Mouse (Mus musculus): ENCODE measurements at regions not wholly inside any gene's neighbourhood (a gene's known extent, or its start where the extent isn't known, plus 50 kb on each side); places are given as distances from the start of the nearest gene placed in this dataset.

- peaks cover 6% of the 10 kb centered on the region; the same call in 1 of the 2 replicates for H3K4me1 ChIP-seq (replicated peaks; ENCODE audit: control insufficient read depth, insufficient read depth)
- no peaks in the 10 kb centered on the region for H3K27me3 ChIP-seq (ENCODE audit: control insufficient read depth, insufficient read depth, low read length)
- WGBS = 1% methylated on average over 33 of the region's 33 CpGs
- TF ChIP-seq EP300 (optimal IDR thresholded peaks at IDR 0.05) = no peak
- no peak for TF ChIP-seq CTCF (IDR thresholded peaks at IDR 0.05; ENCODE audit: low read depth)
- H3K27ac ChIP-seq (replicated peaks) = peak overlapping the region; percentile 93
- ATAC-seq (ENCODE audit: low FRiP score, low TSS enrichment) (peak; percentile 62), DNase-seq (ENCODE audit: low spot score) (peak; percentile 63)
- H3K4me3 ChIP-seq (ENCODE audit: low read depth, low read length) = peak overlapping the region; percentile 61
- no peaks in the 10 kb centered on the region for H3K9me3 ChIP-seq (ENCODE audit: control insufficient read depth, low read length)
- H3K36me3 ChIP-seq (ENCODE audit: control insufficient read depth, insufficient read depth, low read length) = no peaks in the 10 kb centered on the region
- H3K4me2 ChIP-seq (replicated peaks; ENCODE audit: low read depth) = peak overlapping the region; percentile 91
- peak overlapping the region; percentile 93 for H3K9ac ChIP-seq (ENCODE audit: low read length)
Observed at GRCm38 (mm10) chr15:85645971-85646638, 63.8 kb upstream of the Wnt7b start.

- 38% methylated on average over 7 of the region's 10 CpGs for WGBS
Observed at GRCm38 (mm10) chr15:85646639-85647277, 64.5 kb upstream of the Wnt7b start.

DNA sequence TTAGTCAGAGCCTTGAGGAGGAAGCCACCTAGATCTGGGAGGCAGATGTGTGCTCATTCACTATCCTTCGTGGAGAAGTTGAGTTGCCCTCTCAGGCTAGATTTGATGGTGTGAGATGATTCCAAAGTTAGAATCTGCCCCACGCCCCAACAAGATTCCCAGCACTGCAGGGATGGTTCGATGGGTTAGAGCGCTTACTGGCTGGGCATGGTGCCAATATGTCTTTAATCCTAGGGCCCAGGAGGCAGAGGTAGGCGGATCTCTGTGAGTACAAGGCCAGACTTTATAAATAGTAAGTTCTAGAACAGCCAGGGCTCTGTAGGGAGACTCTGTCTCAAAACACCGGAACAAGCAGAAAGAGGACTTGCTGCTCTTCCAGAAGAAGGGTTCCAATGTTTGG is 65.3 kb upstream of the Wnt7b start:
- no peaks in the 10 kb centered on the region for H3K36me3 ChIP-seq (ENCODE audit: control insufficient read depth, insufficient read depth, low read length)
- no peaks in the 10 kb centered on the region for H3K27me3 ChIP-seq (ENCODE audit: control insufficient read depth, insufficient read depth, low read length)
- peaks cover 6% of the 10 kb centered on the region; the same call in 1 of the 2 replicates for H3K4me1 ChIP-seq (replicated peaks; ENCODE audit: control insufficient read depth, insufficient read depth)
- no peak overlapping the region for H3K4me2 ChIP-seq (replicated peaks; ENCODE audit: low read depth)
- 62% methylated on average over 6 of the region's 6 CpGs for WGBS
- ATAC-seq (ENCODE audit: low FRiP score, low TSS enrichment) (no peak), DNase-seq (ENCODE audit: low spot score) (no peak)
- H3K27ac ChIP-seq (replicated peaks) = no peak overlapping the region
- TF ChIP-seq EP300 (optimal IDR thresholded peaks at IDR 0.05) (no peak), CTCF (IDR thresholded peaks at IDR 0.05; ENCODE audit: low read depth) (no peak)
- H3K9me3 ChIP-seq (ENCODE audit: control insufficient read depth, low read length) = no peaks in the 10 kb centered on the region
- no peak overlapping the region for H3K9ac ChIP-seq (ENCODE audit: low read length)
- no peak overlapping the region for H3K4me3 ChIP-seq (ENCODE audit: low read depth, low read length)

More at GRCm38 (mm10) chr15:85646639-85647277, 64.5 kb upstream of the Wnt7b start:
- peaks cover 6% of the 10 kb centered on the region; the same call in 1 of the 2 replicates for H3K4me1 ChIP-seq (replicated peaks; ENCODE audit: control insufficient read depth, insufficient read depth)
- DNase-seq (ENCODE audit: low spot score) = peak; percentile 28
- H3K27ac ChIP-seq (replicated peaks) = peak overlapping the region; percentile 93
- peak overlapping the region; percentile 91 for H3K4me2 ChIP-seq (replicated peaks; ENCODE audit: low read depth)
- H3K4me3 ChIP-seq (ENCODE audit: low read depth, low read length) = peak overlapping the region; percentile 61
- H3K36me3 ChIP-seq (ENCODE audit: control insufficient read depth, insufficient read depth, low read length) = no peaks in the 10 kb centered on the region
- peak overlapping the region; percentile 93 for H3K9ac ChIP-seq (ENCODE audit: low read length)
- TF ChIP-seq EP300 (optimal IDR thresholded peaks at IDR 0.05) = no peak
- no peak for TF ChIP-seq CTCF (IDR thresholded peaks at IDR 0.05; ENCODE audit: low read depth)
- H3K9me3 ChIP-seq (ENCODE audit: control insufficient read depth, low read length) = no peaks in the 10 kb centered on the region
- peak; percentile 51; the same call in 1 of the 2 replicates for ATAC-seq (ENCODE audit: low FRiP score, low TSS enrichment)
- H3K27me3 ChIP-seq (ENCODE audit: control insufficient read depth, insufficient read depth, low read length) = no peaks in the 10 kb centered on the region

DNA sequence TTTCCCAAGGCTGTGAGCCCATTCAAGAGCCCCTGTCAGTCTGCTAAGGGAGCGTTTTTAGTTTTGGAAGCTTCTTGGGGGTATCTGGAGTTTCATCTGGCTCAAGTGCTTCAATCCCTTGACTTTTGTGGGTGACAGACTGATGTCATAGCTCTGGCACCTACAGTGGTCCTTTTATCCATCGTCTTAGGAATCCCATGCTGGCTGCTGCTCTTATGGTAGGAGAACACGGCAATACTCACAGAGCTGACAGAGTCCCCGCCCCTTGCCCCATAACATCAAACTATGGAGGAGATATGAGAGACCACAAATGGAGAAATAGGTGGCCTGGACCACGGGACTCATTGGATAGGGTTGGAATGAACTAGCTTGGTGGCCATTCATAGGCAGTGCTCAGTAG is 68.0 kb upstream of the Wnt7b start:
- 75% methylated on average over 5 of the region's 5 CpGs for whole genome bisulfite sequencing
- Histone ChIP-seq H3K36me3 (ENCODE audit: control insufficient read depth, insufficient read depth, low read length) (no peaks in the 10 kb centered on the region), H3K9me3 (ENCODE audit: control insufficient read depth, low read length) (no peaks in the 10 kb centered on the region), H3K27ac (replicated peaks) (no peak overlapping the region), H3K4me2 (replicated peaks; ENCODE audit: low read depth) (no peak overlapping the region), H3K4me3 (ENCODE audit: low read depth, low read length) (no peak overlapping the region), H3K4me1 (replicated peaks; ENCODE audit: control insufficient read depth, insufficient read depth) (peaks cover 6% of the 10 kb centered on the region; the same call in 1 of the 2 replicates), H3K9ac (ENCODE audit: low read length) (no peak overlapping the region), H3K27me3 (ENCODE audit: control insufficient read depth, insufficient read depth, low read length) (no peaks in the 10 kb centered on the region)
- TF ChIP-seq CTCF (IDR thresholded peaks at IDR 0.05; ENCODE audit: low read depth) (no peak), EP300 (optimal IDR thresholded peaks at IDR 0.05) (no peak)
- no peak for ATAC-seq (ENCODE audit: low FRiP score, low TSS enrichment)
- DNase-seq (ENCODE audit: low spot score) = no peak

- Histone ChIP-seq H3K4me2 (replicated peaks; ENCODE audit: low read depth) (no peak overlapping the region), H3K27ac (replicated peaks) (no peak overlapping the region), H3K4me1 (replicated peaks; ENCODE audit: control insufficient read depth, insufficient read depth) (peaks cover 6% of the 10 kb centered on the region; the same call in 1 of the 2 replicates), H3K4me3 (ENCODE audit: low read depth, low read length) (no peak overlapping the region), H3K9me3 (ENCODE audit: control insufficient read depth, low read length) (no peaks in the 10 kb centered on the region), H3K9ac (ENCODE audit: low read length) (no peak overlapping the region), H3K36me3 (ENCODE audit: control insufficient read depth, insufficient read depth, low read length) (no peaks in the 10 kb centered on the region), H3K27me3 (ENCODE audit: control insufficient read depth, insufficient read depth, low read length) (no peaks in the 10 kb centered on the region)
- no peak for TF ChIP-seq EP300 (optimal IDR thresholded peaks at IDR 0.05)
- no peak for TF ChIP-seq CTCF (IDR thresholded peaks at IDR 0.05; ENCODE audit: low read depth)
- no peak for ATAC-seq (ENCODE audit: low FRiP score, low TSS enrichment)
- DNase-seq (ENCODE audit: low spot score) = no peak
- WGBS = 86% methylated on average over 9 of the region's 9 CpGs
Observed at GRCm38 (mm10) chr15:85651718-85652420, 69.6 kb upstream of the Wnt7b start.
